Mouse (Mus musculus) spleen, adult 12 weeks (tissue): Measurements from ENCODE around the gene Ksr2.
A peak's percentile ranks its signal among the peaks of the same experiment; 100 is the strongest.
"Not testable (repeated sequence)": the region's sequence is repeated elsewhere in the genome, so short reads cannot be mapped to it uniquely, and the experiment has no call there.

ENCODE experiments used
- DNase-seq: peaks from one replicate; pipeline ENCODE4 v3.0.0; 2022; ENCODE audit warnings: low spot score

Gene Ksr2

GRCm38 (mm10) chr5:117408216-117408615 lies 5.6 kb upstream of the Ksr2 start:
- DNase-seq = peak; percentile 11

GRCm38 (mm10) chr5:117409369-117409768 lies 4.4 kb upstream of the Ksr2 start:
- no peak for DNase-seq

- no peak for DNase-seq
Observed at GRCm38 (mm10) chr5:117414611-117415010, 811 bp downstream of the Ksr2 start.

- no peak for DNase-seq
Observed at GRCm38 (mm10) chr5:117415011-117415912, 1.5 kb downstream of the Ksr2 start.

GRCm38 (mm10) chr5:117417442-117417841 lies 3.6 kb downstream of the Ksr2 start:
- no peak for DNase-seq

- DNase-seq = not testable (repeated sequence)
Observed at GRCm38 (mm10) chr5:117433501-117433900, 19.7 kb downstream of the Ksr2 start.

GRCm38 (mm10) chr5:117440261-117440660 lies 26.5 kb downstream of the Ksr2 start:
- no peak for DNase-seq

GRCm38 (mm10) chr5:117441242-117441842 lies 27.5 kb downstream of the Ksr2 start:
- DNase-seq = no peak

GRCm38 (mm10) chr5:117442157-117442765 lies 28.5 kb downstream of the Ksr2 start:
- DNase-seq = no peak

GRCm38 (mm10) chr5:117443141-117443540 lies 29.3 kb downstream of the Ksr2 start:
- DNase-seq = no peak

- no peak for DNase-seq
Observed at GRCm38 (mm10) chr5:117443902-117444301, 30.1 kb downstream of the Ksr2 start.

- DNase-seq = no peak
Observed at GRCm38 (mm10) chr5:117447698-117448097, 33.9 kb downstream of the Ksr2 start.

GRCm38 (mm10) chr5:117452013-117452412 lies 38.2 kb downstream of the Ksr2 start:
- DNase-seq = no peak

GRCm38 (mm10) chr5:117455546-117455945 lies 41.7 kb downstream of the Ksr2 start:
- DNase-seq = no peak

GRCm38 (mm10) chr5:117457121-117457520 lies 43.3 kb downstream of the Ksr2 start:
- no peak for DNase-seq

- no peak for DNase-seq
Observed at GRCm38 (mm10) chr5:117457583-117457982, 43.8 kb downstream of the Ksr2 start.

- DNase-seq = no peak
Observed at GRCm38 (mm10) chr5:117458899-117459298, 45.1 kb downstream of the Ksr2 start.

- DNase-seq = no peak
Observed at GRCm38 (mm10) chr5:117460261-117460660, 46.5 kb downstream of the Ksr2 start.

- no peak for DNase-seq
Observed at GRCm38 (mm10) chr5:117467052-117467451, 53.3 kb downstream of the Ksr2 start.

- no peak for DNase-seq
Observed at GRCm38 (mm10) chr5:117468961-117469360, 55.2 kb downstream of the Ksr2 start.

GRCm38 (mm10) chr5:117469572-117469971 lies 55.8 kb downstream of the Ksr2 start:
- DNase-seq = no peak

- DNase-seq = no peak
Observed at GRCm38 (mm10) chr5:117481162-117481561, 67.4 kb downstream of the Ksr2 start.

GRCm38 (mm10) chr5:117481586-117481985 lies 67.8 kb downstream of the Ksr2 start:
- no peak for DNase-seq
